Mouse (Mus musculus): ENCODE data around the gene Triobp. TPM values are rescaled to one million over a fixed set of nuclear protein-coding genes. Genes with fewer than 3 reads are reported as not detected.

Gene Triobp
- polyA plus RNA-seq, 1 experiment from 2014 or later, result 45.8 TPM

DNA sequence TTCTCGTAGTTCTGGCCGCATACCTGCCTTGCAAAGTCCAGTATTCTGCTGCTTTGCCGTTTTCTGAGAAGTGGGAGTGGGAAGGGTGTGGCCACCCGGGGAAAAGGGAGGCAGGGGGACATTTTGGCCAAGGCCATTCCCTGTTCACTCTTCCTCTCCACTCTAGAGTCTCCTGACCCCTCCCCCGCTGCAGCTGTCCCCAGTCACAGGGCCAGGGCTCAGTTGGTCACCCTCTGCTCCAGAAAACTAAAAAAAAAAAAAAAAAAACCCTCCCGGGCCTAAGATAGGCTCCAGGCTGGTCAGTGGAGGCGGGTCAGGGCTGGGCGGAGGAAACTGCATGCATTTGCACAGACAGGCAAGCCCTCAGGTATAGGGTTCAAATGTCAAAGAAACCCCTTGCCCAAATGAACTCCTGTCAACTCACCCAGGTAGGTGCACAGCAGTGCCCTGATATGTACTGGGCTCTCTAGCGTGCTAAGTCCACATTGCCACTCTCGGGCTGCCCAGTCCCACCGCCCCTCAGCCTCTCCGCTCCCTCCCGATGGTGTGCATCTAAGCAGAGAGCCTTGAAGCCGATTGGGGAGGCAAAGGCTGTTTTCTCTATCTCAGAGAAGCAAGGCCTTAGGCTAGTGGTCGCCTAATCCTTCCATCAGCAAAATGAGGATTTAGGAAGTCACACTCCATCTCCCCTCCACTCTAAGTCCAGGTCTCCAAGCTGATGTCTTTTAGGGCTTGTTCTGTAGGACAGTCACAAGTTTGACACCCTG is 20.3 kb upstream of the Triobp start:
- H3K9me3 ChIP-seq, result no peaks in the 10 kb centered on the region
- ATAC-seq (ENCODE audit: extremely low read depth, insufficient number of reproducible peaks, low FRiP score, low TSS enrichment), result no peak

DNA sequence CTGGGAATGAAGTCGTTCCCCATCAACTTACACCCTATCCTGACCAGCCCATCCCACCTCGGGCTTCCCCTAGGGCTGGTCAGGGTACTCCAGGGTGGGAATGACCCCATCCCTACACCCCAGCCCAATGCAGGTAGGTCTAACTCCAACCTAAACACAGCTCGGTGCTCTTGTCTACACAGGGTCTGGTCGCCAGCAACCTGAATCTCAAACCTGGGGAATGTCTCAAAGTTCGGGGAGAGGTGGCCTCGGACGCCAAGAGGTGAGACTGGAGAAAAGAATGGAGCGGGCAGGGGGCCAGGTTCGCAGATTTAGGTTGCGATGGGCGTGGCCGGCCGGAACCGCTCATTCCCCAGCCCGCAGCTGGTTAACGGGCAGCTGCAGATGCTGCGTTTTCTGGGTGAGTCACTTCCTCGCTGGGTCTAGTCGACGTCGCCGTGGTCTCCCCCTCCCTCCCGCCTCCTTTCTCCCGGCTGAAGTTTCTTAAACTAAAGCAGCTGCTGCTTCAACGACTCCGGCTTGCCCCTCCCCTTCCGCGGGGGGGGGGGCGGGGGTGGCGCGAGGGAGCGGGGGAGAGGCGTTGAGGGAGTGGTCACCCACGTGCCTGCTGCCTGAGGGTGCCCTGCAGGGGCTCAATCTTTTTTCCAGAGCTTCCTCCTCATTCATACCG is 19.6 kb upstream of the Triobp start:
- Histone ChIP-seq H3K4me1 (peaks cover 46% of the 10 kb centered on the region), H3K4me2 (peak overlapping the region; percentile 86), H3K27ac (replicated peaks) (peak overlapping the region; percentile 96), H3K36me3 (peaks cover 19% of the 10 kb centered on the region), H3K27me3 (replicated peaks) (no peaks in the 10 kb centered on the region), H3K9ac (peak overlapping the region; percentile 85), H3K4me3 (peak overlapping the region; percentile 60), H3K9me3 (no peaks in the 10 kb centered on the region)
- peak; percentile 43 for ATAC-seq (ENCODE audit: extremely low read depth, insufficient number of reproducible peaks, low FRiP score, low TSS enrichment)
- WGBS, result 1% methylated on average over 33 of the region's 35 CpGs

More for the DNA sequence above, 20.3 kb upstream of the Triobp start:
- Histone ChIP-seq H3K27ac (replicated peaks) (peak overlapping the region; percentile 96), H3K4me2 (peak overlapping the region; percentile 86), H3K4me3 (peak overlapping the region; percentile 60), H3K4me1 (peaks cover 46% of the 10 kb centered on the region), H3K36me3 (peaks cover 19% of the 10 kb centered on the region), H3K27me3 (replicated peaks) (no peaks in the 10 kb centered on the region), H3K9ac (peak overlapping the region; percentile 85)
- 18% methylated on average over 15 of the region's 15 CpGs for WGBS

DNA sequence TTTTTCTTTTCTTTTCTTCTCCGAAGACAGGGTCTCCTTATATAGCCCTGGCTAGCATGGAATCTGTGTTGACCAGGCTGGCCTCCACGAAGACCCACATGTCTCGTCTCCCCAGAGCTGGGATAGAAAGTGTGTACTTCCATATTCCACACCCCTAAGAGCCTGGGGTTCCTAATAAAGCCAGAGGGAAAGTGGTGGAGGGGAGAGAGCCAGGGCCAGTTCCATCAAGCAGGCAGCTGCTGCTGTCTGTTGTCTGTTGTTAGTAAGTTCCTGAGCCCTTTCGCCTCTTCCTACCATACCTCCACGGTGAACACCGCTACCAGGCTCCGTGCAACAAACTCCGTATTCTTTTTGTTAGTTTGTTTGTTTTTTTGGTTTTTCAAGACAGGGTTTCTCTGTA is 19.0 kb upstream of the Triobp start:
- 48% methylated on average over 8 of the region's 8 CpGs for WGBS
- ATAC-seq (ENCODE audit: extremely low read depth, insufficient number of reproducible peaks, low FRiP score, low TSS enrichment), result no peak
- Histone ChIP-seq H3K27ac (replicated peaks) (peak overlapping the region; percentile 96), H3K4me2 (peak overlapping the region; percentile 86), H3K36me3 (peaks cover 19% of the 10 kb centered on the region), H3K9me3 (no peaks in the 10 kb centered on the region), H3K4me1 (peaks cover 46% of the 10 kb centered on the region), H3K4me3 (peak overlapping the region; percentile 60), H3K9ac (peak overlapping the region; percentile 85), H3K27me3 (replicated peaks) (no peaks in the 10 kb centered on the region)

DNA sequence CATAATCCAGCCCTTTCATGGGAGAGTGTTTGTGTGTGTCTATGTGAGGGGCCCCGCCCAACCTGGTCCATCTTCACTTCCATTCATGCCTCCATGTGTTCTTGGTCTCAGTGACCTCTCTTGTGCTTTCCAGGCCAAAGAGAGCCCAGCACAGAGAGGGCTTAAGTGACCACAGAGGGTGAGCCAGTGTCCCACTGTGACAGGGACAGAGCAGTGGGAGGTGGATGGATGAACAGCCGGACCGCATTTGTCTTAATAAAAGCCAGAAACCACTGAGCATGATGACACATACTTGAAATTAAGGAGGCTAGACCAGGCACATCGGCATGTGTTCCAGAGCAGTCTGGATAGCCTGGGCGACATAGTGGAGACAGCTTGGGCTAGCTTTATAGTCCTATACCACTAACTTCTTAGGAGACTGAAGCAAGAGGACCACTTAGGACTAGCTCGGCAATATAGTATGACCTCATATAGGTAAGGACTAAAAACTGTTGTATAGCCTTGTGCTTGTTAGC is 17.3 kb upstream of the Triobp start:
- ATAC-seq (ENCODE audit: extremely low read depth, insufficient number of reproducible peaks, low FRiP score, low TSS enrichment), result no peak

DNA sequence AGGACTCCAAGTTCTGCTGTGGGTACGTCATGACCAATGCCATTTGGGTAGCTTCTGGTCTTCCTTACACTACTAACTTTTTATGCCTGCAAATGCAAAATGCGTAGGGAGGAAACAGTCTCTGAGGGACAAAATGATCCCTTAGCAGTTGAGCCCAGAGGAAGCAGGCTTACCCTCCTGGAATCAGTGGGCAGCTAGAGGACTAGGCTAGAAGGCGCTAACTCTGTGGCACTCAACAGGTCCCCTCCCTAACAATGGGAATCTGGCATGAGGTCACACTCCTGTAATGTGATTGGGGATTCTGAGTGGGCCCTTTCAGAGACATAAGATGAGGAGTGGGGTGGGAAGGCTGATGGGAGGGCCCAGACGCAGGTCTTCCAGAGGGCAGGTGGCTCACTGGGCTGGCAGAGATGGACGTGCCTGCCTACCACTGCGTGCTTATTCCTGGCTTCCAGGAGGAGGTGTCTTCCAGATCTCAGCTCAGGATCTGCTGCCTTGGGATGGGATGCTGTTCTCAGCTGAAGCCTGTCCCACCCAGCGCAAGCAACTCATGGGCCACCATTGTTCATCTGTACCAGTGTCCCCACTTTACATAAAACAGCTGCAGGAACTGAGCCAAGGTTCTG is 16.6 kb upstream of the Triobp start:
- no peak overlapping the region for H3K4me2 ChIP-seq
- no peak overlapping the region for H3K9ac ChIP-seq
- ATAC-seq (ENCODE audit: extremely low read depth, insufficient number of reproducible peaks, low FRiP score, low TSS enrichment), result no peak
- peaks cover 45% of the 10 kb centered on the region for H3K4me1 ChIP-seq
- peaks cover 19% of the 10 kb centered on the region for H3K36me3 ChIP-seq
- H3K27ac ChIP-seq (replicated peaks), result peak overlapping the region; percentile 25; the same call in 1 of the 2 replicates
- H3K4me3 ChIP-seq, result no peak overlapping the region
- WGBS, result 77% methylated on average over 7 of the region's 7 CpGs
- no peaks in the 10 kb centered on the region for H3K27me3 ChIP-seq (replicated peaks)
- H3K9me3 ChIP-seq, result no peaks in the 10 kb centered on the region

More for the DNA sequence above, 17.3 kb upstream of the Triobp start:
- peaks cover 46% of the 10 kb centered on the region for H3K4me1 ChIP-seq
- peaks cover 19% of the 10 kb centered on the region for H3K36me3 ChIP-seq
- H3K4me3 ChIP-seq, result no peak overlapping the region
- H3K9me3 ChIP-seq, result no peaks in the 10 kb centered on the region
- no peak overlapping the region for H3K4me2 ChIP-seq
- no peak overlapping the region for H3K9ac ChIP-seq
- H3K27ac ChIP-seq (replicated peaks), result no peak overlapping the region
- H3K27me3 ChIP-seq (replicated peaks), result no peaks in the 10 kb centered on the region
- 83% methylated on average over 6 of the region's 6 CpGs for WGBS

DNA sequence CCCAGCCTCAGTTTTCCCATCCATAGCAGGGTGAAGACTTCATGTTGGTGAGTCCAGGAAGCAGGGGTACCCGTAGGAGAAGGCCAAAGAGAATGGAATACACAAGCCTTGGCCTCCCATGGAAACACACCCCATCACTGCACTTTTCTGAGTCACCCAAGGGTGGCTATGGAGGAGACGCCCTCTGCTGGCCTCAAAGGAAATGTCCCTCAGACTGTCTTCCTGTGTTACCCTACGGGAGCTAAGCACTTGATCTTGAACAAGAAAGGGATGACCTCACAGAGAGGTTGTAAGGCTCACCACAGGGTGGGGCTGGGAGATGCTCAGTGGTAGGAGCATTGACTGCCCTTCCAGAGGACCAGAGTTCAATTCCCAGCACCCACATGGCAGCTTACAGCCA is 15.9 kb upstream of the Triobp start:
- H3K4me1 ChIP-seq, result peaks cover 45% of the 10 kb centered on the region
- WGBS, result 15% methylated on average over 3 of the region's 3 CpGs
- no peaks in the 10 kb centered on the region for H3K9me3 ChIP-seq
- ATAC-seq (ENCODE audit: extremely low read depth, insufficient number of reproducible peaks, low FRiP score, low TSS enrichment), result no peak
- no peak overlapping the region for H3K4me3 ChIP-seq
- H3K9ac ChIP-seq, result no peak overlapping the region
- no peak overlapping the region for H3K4me2 ChIP-seq
- peak overlapping the region; percentile 25; the same call in 1 of the 2 replicates for H3K27ac ChIP-seq (replicated peaks)
- H3K36me3 ChIP-seq, result peaks cover 22% of the 10 kb centered on the region
- H3K27me3 ChIP-seq (replicated peaks), result no peaks in the 10 kb centered on the region

DNA sequence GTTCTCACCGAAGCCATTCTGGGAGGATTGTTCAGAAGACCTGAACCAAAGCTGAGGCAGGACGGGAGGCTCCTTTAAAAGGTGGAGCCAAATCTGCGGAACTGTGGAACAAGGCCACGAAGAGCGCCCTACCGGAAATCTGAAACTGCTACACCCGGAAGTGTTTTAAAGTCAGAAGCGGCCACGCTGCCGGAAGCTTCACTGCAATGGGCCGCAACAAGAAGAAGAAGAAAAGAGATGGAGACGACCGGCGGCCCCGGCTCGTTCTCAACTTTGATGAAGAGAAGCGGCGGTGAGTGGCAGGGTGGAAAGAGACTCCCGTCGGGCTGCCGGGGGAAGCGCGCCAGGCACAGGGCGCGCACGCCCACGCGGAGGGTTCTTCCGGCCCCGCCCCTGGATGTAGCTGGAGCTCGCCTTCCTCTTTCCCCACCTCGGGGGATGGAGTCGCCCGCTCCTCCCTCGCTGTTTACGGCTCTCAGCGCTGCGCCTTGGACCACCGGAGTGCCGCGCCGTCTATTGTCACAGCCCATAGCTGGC is 12.7 kb upstream of the Triobp start, which contains the start of gene Nol12:
Nol12 (plus strand) TSS at position 150 of the 537 bp plus-strand sequence.
- peak; percentile 74; the same call in 1 of the 2 replicates for ATAC-seq (ENCODE audit: extremely low read depth, insufficient number of reproducible peaks, low FRiP score, low TSS enrichment)
- Histone ChIP-seq H3K27ac (replicated peaks) (peak within 1 kb of the TSS; percentile 79), H3K9me3 (no peaks in the 10 kb centered on the region), H3K9ac (peak within 1 kb of the TSS; percentile 87), H3K4me3 (peak within 1 kb of the TSS; percentile 69), H3K36me3 (peaks cover 43% of the 10 kb centered on the region), H3K4me1 (peaks cover 27% of the 10 kb centered on the region), H3K4me2 (peak within 1 kb of the TSS; percentile 83), H3K27me3 (replicated peaks) (no peaks in the 10 kb centered on the region)
- under 1% methylated on average over 42 of the region's 42 CpGs for WGBS

DNA sequence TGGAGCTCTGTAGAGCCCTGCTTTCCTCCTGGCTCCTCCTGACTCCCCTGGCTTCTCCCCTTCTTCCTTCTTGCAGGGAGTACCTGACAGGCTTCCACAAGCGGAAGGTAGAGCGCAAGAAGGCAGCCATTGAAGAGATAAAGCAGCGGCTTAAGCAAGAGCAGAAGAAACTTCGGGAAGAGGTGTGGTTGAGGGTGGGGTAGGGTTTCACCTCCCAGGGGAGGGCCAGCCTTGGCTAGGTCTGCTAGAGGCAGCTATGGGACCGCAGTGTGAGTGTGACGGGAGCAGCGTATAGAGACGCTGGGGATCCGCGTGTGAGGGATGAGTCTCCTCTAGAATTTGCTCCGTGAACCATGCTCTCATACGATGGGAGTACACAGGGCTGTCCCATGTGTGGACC is 11.1 kb upstream of the Triobp start:
- no peak overlapping the region for H3K27ac ChIP-seq (replicated peaks)
- H3K27me3 ChIP-seq (replicated peaks), result no peaks in the 10 kb centered on the region
- H3K9ac ChIP-seq, result no peak overlapping the region
- peaks cover 51% of the 10 kb centered on the region for H3K36me3 ChIP-seq
- WGBS, result 76% methylated on average over 12 of the region's 12 CpGs
- no peak for ATAC-seq (ENCODE audit: extremely low read depth, insufficient number of reproducible peaks, low FRiP score, low TSS enrichment)
- peak overlapping the region; percentile 5; the same call in 1 of the 2 replicates for H3K4me3 ChIP-seq
- peak overlapping the region; percentile 83 for H3K4me2 ChIP-seq
- peaks cover 20% of the 10 kb centered on the region for H3K4me1 ChIP-seq
- no peaks in the 10 kb centered on the region for H3K9me3 ChIP-seq

DNA sequence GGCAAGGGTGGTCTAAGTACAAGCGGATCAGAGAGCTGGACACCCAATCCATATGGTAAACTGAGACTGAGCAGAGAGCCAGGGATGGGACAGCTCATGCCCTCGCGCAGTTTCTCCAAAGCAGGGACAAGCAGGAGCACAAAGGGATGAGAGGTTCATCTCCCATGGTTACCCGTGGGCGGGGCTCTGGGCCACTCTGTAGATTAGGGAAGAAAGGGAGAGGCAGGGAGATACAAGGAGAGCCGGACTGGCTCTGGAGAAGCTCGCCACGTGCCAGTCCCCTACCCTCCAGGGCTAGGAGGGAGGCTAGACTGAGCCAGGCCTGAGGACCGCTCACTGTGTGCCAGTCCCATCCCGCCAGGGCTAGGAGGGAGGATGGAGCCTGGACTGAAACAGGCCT is 10.2 kb upstream of the Triobp start:
- H3K9ac ChIP-seq, result no peak overlapping the region
- ATAC-seq (ENCODE audit: extremely low read depth, insufficient number of reproducible peaks, low FRiP score, low TSS enrichment), result no peak
- WGBS, result 87% methylated on average over 10 of the region's 10 CpGs

DNA sequence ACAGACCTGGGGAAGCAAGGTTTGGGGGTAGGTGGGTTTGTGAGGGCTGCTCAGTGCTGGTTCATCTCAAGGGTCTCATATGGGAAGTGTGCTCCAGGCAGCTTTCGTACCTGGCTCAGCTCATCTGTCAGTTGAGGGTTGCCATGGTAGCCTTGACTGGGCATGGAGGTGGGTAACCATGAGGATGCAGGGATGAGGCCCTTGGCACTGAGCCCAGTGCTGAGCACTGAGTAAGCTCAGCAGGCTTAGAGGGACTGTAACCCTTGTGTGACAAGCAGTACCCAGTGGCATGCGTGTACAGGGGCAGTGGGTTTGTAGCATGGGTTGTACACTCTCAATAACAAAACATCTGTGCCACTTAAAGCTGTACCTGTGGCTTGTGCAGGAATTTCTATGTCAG is 9.6 kb upstream of the Triobp start:
- no peak overlapping the region for H3K9ac ChIP-seq
- H3K9me3 ChIP-seq, result no peaks in the 10 kb centered on the region
- no peak overlapping the region for H3K27ac ChIP-seq (replicated peaks)
- H3K4me2 ChIP-seq, result no peak overlapping the region
- no peak overlapping the region for H3K4me3 ChIP-seq
- 82% methylated on average over 2 of the region's 2 CpGs for WGBS
- no peaks in the 10 kb centered on the region for H3K27me3 ChIP-seq (replicated peaks)
- H3K36me3 ChIP-seq, result peaks cover 57% of the 10 kb centered on the region
- ATAC-seq (ENCODE audit: extremely low read depth, insufficient number of reproducible peaks, low FRiP score, low TSS enrichment), result no peak
- H3K4me1 ChIP-seq, result peaks cover 25% of the 10 kb centered on the region

More for the DNA sequence above, 10.2 kb upstream of the Triobp start:
- H3K4me1 ChIP-seq, result peaks cover 20% of the 10 kb centered on the region
- peaks cover 57% of the 10 kb centered on the region for H3K36me3 ChIP-seq
- H3K4me3 ChIP-seq, result no peak overlapping the region
- H3K9me3 ChIP-seq, result no peaks in the 10 kb centered on the region
- H3K4me2 ChIP-seq, result no peak overlapping the region
- no peaks in the 10 kb centered on the region for H3K27me3 ChIP-seq (replicated peaks)
- H3K27ac ChIP-seq (replicated peaks), result no peak overlapping the region

DNA sequence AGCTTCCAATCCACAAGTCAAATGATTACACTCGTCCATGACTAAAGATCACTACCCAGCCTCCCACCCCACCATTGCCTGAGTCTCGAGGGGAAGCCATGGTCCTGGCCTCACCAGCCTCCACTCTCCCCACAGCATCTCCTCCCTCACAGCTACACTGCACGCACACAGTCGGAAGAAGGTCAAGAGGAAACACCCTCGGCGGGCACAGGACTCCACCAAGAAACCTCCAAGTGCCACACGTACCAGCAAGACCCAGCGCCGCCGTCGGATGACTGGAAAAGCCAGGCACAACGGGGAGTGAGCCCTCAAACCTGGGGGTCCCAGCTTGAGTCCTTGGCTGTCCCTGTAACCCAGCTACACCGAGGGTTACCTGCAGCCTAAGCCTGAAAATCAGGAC is 7.2 kb upstream of the Triobp start:
- no peak overlapping the region for H3K27ac ChIP-seq (replicated peaks)
- H3K36me3 ChIP-seq, result peaks cover 57% of the 10 kb centered on the region
- H3K4me3 ChIP-seq, result no peak overlapping the region
- peaks cover 23% of the 10 kb centered on the region for H3K4me1 ChIP-seq
- no peak overlapping the region for H3K9ac ChIP-seq
- no peak for ATAC-seq (ENCODE audit: extremely low read depth, insufficient number of reproducible peaks, low FRiP score, low TSS enrichment)
- 87% methylated on average over 13 of the region's 13 CpGs for WGBS
- no peak overlapping the region for H3K4me2 ChIP-seq
- peaks cover 2% of the 10 kb centered on the region; the same call in 1 of the 2 replicates for H3K9me3 ChIP-seq
- H3K27me3 ChIP-seq (replicated peaks), result no peaks in the 10 kb centered on the region
